Mouse (Mus musculus): ENCODE measurements around the gene Hspa12a. TPM values are rescaled to one million over a fixed set of nuclear protein-coding genes. Genes with fewer than 3 reads are reported as not detected.

The Hspa12a gene
- polyA plus RNA-seq, 1 experiment from 2014 or later: 6.0 TPM

GRCm38 (mm10) chr19:58762848-58763541 is 180.5 kb downstream of the Hspa12a start:
- Histone ChIP-seq H3K27ac (ENCODE audit: low read length) (no peak overlapping the region), H3K9me3 (replicated peaks; ENCODE audit: control insufficient read depth, low read length) (no peaks in the 10 kb centered on the region), H3K4me1 (ENCODE audit: control insufficient read depth, insufficient read depth, low read length) (no peaks in the 10 kb centered on the region), H3K4me2 (ENCODE audit: low read depth, low read length) (no peak overlapping the region), H3K9ac (ENCODE audit: low read length) (no peak overlapping the region), H3K4me3 (replicated peaks; ENCODE audit: low read length) (no peak overlapping the region), H3K27me3 (ENCODE audit: control insufficient read depth, insufficient read depth, low read length) (no peaks in the 10 kb centered on the region), H3K36me3 (ENCODE audit: control insufficient read depth, insufficient read depth, low read length) (no peaks in the 10 kb centered on the region)
- WGBS: 13% methylated on average over 12 of the region's 12 CpGs
- peak; percentile 22; the same call in 1 of the 2 replicates for ATAC-seq (ENCODE audit: insufficient read depth, low FRiP score)

GRCm38 (mm10) chr19:58762316-58762715 is 181.1 kb downstream of the Hspa12a start:
- Histone ChIP-seq H3K4me1 (ENCODE audit: control insufficient read depth, insufficient read depth, low read length) (no peaks in the 10 kb centered on the region), H3K36me3 (ENCODE audit: control insufficient read depth, insufficient read depth, low read length) (no peaks in the 10 kb centered on the region), H3K4me3 (replicated peaks; ENCODE audit: low read length) (no peak overlapping the region), H3K9ac (ENCODE audit: low read length) (no peak overlapping the region), H3K9me3 (replicated peaks; ENCODE audit: control insufficient read depth, low read length) (no peaks in the 10 kb centered on the region), H3K27me3 (ENCODE audit: control insufficient read depth, insufficient read depth, low read length) (no peaks in the 10 kb centered on the region), H3K4me2 (ENCODE audit: low read depth, low read length) (no peak overlapping the region), H3K27ac (ENCODE audit: low read length) (no peak overlapping the region)
- WGBS: 32% methylated on average over 6 of the region's 6 CpGs
- no peak; the same call in 1 of the 2 replicates for ATAC-seq (ENCODE audit: insufficient read depth, low FRiP score)

GRCm38 (mm10) chr19:58759423-58759822 is 184.0 kb downstream of the Hspa12a start, which contains the start of gene Pnliprp2:
Pnliprp2 (plus strand) TSS chr19:58759719.
- no peak within 1 kb of the TSS for H3K4me2 ChIP-seq (ENCODE audit: low read depth, low read length)

GRCm38 (mm10) chr19:58758871-58759270 is 184.6 kb downstream of the Hspa12a start:
- WGBS: 54% methylated on average over 4 of the region's 4 CpGs
- H3K27me3 ChIP-seq (ENCODE audit: control insufficient read depth, insufficient read depth, low read length): no peaks in the 10 kb centered on the region
- no peak overlapping the region for H3K4me3 ChIP-seq (replicated peaks; ENCODE audit: low read length)
- H3K27ac ChIP-seq (ENCODE audit: low read length): peak overlapping the region; percentile 55; the same call in 1 of the 2 replicates
- H3K36me3 ChIP-seq (ENCODE audit: control insufficient read depth, insufficient read depth, low read length): no peaks in the 10 kb centered on the region
- H3K4me2 ChIP-seq (ENCODE audit: low read depth, low read length): no peak overlapping the region
- H3K9me3 ChIP-seq (replicated peaks; ENCODE audit: control insufficient read depth, low read length): peaks cover 8% of the 10 kb centered on the region
- ATAC-seq (ENCODE audit: insufficient read depth, low FRiP score): no peak
- no peaks in the 10 kb centered on the region for H3K4me1 ChIP-seq (ENCODE audit: control insufficient read depth, insufficient read depth, low read length)
- no peak overlapping the region for H3K9ac ChIP-seq (ENCODE audit: low read length)

More at GRCm38 (mm10) chr19:58759423-58759822, 184.0 kb downstream of the Hspa12a start, which contains the start of gene Pnliprp2:
- Histone ChIP-seq H3K27me3 (ENCODE audit: control insufficient read depth, insufficient read depth, low read length) (no peaks in the 10 kb centered on the region), H3K36me3 (ENCODE audit: control insufficient read depth, insufficient read depth, low read length) (no peaks in the 10 kb centered on the region), H3K4me3 (replicated peaks; ENCODE audit: low read length) (no peak within 1 kb of the TSS), H3K9ac (ENCODE audit: low read length) (no peak within 1 kb of the TSS), H3K4me1 (ENCODE audit: control insufficient read depth, insufficient read depth, low read length) (no peaks in the 10 kb centered on the region), H3K27ac (ENCODE audit: low read length) (peak within 1 kb of the TSS; percentile 55; the same call in 1 of the 2 replicates), H3K9me3 (replicated peaks; ENCODE audit: control insufficient read depth, low read length) (peaks cover 4% of the 10 kb centered on the region)
- peak; percentile 94 for ATAC-seq (ENCODE audit: insufficient read depth, low FRiP score)
- 31% methylated on average over 9 of the region's 9 CpGs for WGBS

- no peaks in the 10 kb centered on the region for H3K27me3 ChIP-seq (ENCODE audit: control insufficient read depth, insufficient read depth, low read length)
- H3K9me3 ChIP-seq (replicated peaks; ENCODE audit: control insufficient read depth, low read length): peaks cover 7% of the 10 kb centered on the region
- 63% methylated on average over 2 of the region's 2 CpGs for WGBS
- H3K4me2 ChIP-seq (ENCODE audit: low read depth, low read length): no peak overlapping the region
- no peak for ATAC-seq (ENCODE audit: insufficient read depth, low FRiP score)
- H3K4me3 ChIP-seq (replicated peaks; ENCODE audit: low read length): no peak overlapping the region
- no peak overlapping the region for H3K9ac ChIP-seq (ENCODE audit: low read length)
- no peaks in the 10 kb centered on the region for H3K36me3 ChIP-seq (ENCODE audit: control insufficient read depth, insufficient read depth, low read length)
- no peak overlapping the region for H3K27ac ChIP-seq (ENCODE audit: low read length)
- H3K4me1 ChIP-seq (ENCODE audit: control insufficient read depth, insufficient read depth, low read length): no peaks in the 10 kb centered on the region
These were observed 191.9 kb downstream of the Hspa12a start for GRCm38 (mm10) chr19:58751504-58751903.

GRCm38 (mm10) chr19:58750822-58751221 is 192.6 kb downstream of the Hspa12a start:
- H3K4me3 ChIP-seq (replicated peaks; ENCODE audit: low read length): no peak overlapping the region
- WGBS: 58% methylated on average over 2 of the region's 2 CpGs
- H3K27ac ChIP-seq (ENCODE audit: low read length): no peak overlapping the region

GRCm38 (mm10) chr19:58747498-58748000 is 195.9 kb downstream of the Hspa12a start:
- H3K27ac ChIP-seq (ENCODE audit: low read length): no peak overlapping the region
- H3K36me3 ChIP-seq (ENCODE audit: control insufficient read depth, insufficient read depth, low read length): no peaks in the 10 kb centered on the region
- no peak overlapping the region for H3K4me3 ChIP-seq (replicated peaks; ENCODE audit: low read length)
- ATAC-seq (ENCODE audit: insufficient read depth, low FRiP score): 0 out of 2 replicates have a peak, but pooled peaks have one; percentile 18
- WGBS: 77% methylated on average over 9 of the region's 9 CpGs
- no peaks in the 10 kb centered on the region for H3K4me1 ChIP-seq (ENCODE audit: control insufficient read depth, insufficient read depth, low read length)
- H3K4me2 ChIP-seq (ENCODE audit: low read depth, low read length): no peak overlapping the region
- H3K9ac ChIP-seq (ENCODE audit: low read length): no peak overlapping the region
- H3K9me3 ChIP-seq (replicated peaks; ENCODE audit: control insufficient read depth, low read length): no peaks in the 10 kb centered on the region
- no peaks in the 10 kb centered on the region for H3K27me3 ChIP-seq (ENCODE audit: control insufficient read depth, insufficient read depth, low read length)

More at GRCm38 (mm10) chr19:58750822-58751221, 192.6 kb downstream of the Hspa12a start:
- Histone ChIP-seq H3K4me1 (ENCODE audit: control insufficient read depth, insufficient read depth, low read length) (no peaks in the 10 kb centered on the region), H3K4me2 (ENCODE audit: low read depth, low read length) (no peak overlapping the region), H3K27me3 (ENCODE audit: control insufficient read depth, insufficient read depth, low read length) (no peaks in the 10 kb centered on the region), H3K36me3 (ENCODE audit: control insufficient read depth, insufficient read depth, low read length) (no peaks in the 10 kb centered on the region), H3K9me3 (replicated peaks; ENCODE audit: control insufficient read depth, low read length) (0 out of 2 replicates have a peak, but pooled peaks cover 4% of the 10 kb centered on the region), H3K9ac (ENCODE audit: low read length) (no peak overlapping the region)
- ATAC-seq (ENCODE audit: insufficient read depth, low FRiP score): no peak

Small RNA genes within 50 kb of the gene (microRNA-seq; reads per million reads assigned to microRNA genes)
- 5.6 reads per million, percentile 26 among the genes with 10 or more reads in this experiment for gene Mir3086

Other genes starting within 250 kb of the Hspa12a start
- gene Pnliprp1, start 214.8 kb downstream of the Hspa12a start, polyA plus RNA-seq (2015; fragmentation: Nextera tagmentation; extraction: Ambion mirVana): 3,948 and 4,083 TPM in 2 replicates
- 21.9 and 40.9 TPM in 2 replicates for gene Pnliprp2, start 183.9 kb downstream of the Hspa12a start, polyA plus RNA-seq (2015; fragmentation: Nextera tagmentation; extraction: Ambion mirVana)
- gene 1700019N19Rik, start 149.2 kb downstream of the Hspa12a start, polyA plus RNA-seq (2015; fragmentation: Nextera tagmentation; extraction: Ambion mirVana): 0.14 TPM in 1 of 2 replicates, not detected in the other
- 0.21 and 0.51 TPM in 2 replicates for gene Eno4, start 229 bp downstream of the Hspa12a start, polyA plus RNA-seq (2015; fragmentation: Nextera tagmentation; extraction: Ambion mirVana)
- gene Shtn1, start 132.4 kb upstream of the Hspa12a start, polyA plus RNA-seq (2015; fragmentation: Nextera tagmentation; extraction: Ambion mirVana): 11.5 and 12.6 TPM in 2 replicates
- not detected in 2 replicates for gene Vax1, start 226.4 kb upstream of the Hspa12a start, polyA plus RNA-seq (2015; fragmentation: Nextera tagmentation; extraction: Ambion mirVana)